In genomic region chr2:140051607-140052126, GRCm38 (mm10) we compare ENCODE assay signal across 28 mouse cellular contexts. TPM values are rescaled to one million over a fixed set of nuclear protein-coding genes. Genes with fewer than 3 reads are reported as not detected.
DNase-seq lines count a peak whose midpoint lies in the region; ATAC-seq and TF ChIP-seq lines count a peak whose summit lies in the region.
"Had no signal": no experiment of that assay in that cellular context is flagged by ENCODE, and none has a peak within 500 bp of the region (broad histone marks: within the 10 kb centered on the region; RNA-seq: fewer than 3 reads in every experiment).

No protein-coding gene starts in this region.

- no peak overlapping the region for H3K9ac ChIP-seq in liver, postnatal 0 days (replicated peaks)
- H3K9ac ChIP-seq: embryonic facial prominence, embryonic 12.5 days; embryonic facial prominence, embryonic 15.5 days; forebrain, postnatal 0 days; hindbrain, embryonic 14.5 days; intestine, embryonic 15.5 days had no signal

- no peak for DNase-seq in spleen, adult 2 months (ENCODE audit: low read depth in 1 of 2, low spot score in 2 of 2)
- no peak for DNase-seq in spleen, adult 18-20 months
- peak; percentile 16 for DNase-seq in G1E (ENCODE audit: low spot score)
- DNase-seq in induced T-regulatory cell, adult 2 months (ENCODE audit: low read depth): peak; percentile 60
- peak; percentile 1 for DNase-seq in liver, postnatal 0 days
- DNase-seq in heart, embryonic 10.5 days (ENCODE audit: low spot score): no peak
- no peak for DNase-seq in left cerebral cortex, adult 2 months (ENCODE audit: extremely low spot score in 1 of 2, low spot score in 2 of 2)
- no peak for DNase-seq in frontal cortex, postnatal 25 days (ENCODE audit: low spot score in 2 of 2)
- DNase-seq: adrenal gland, postnatal 10 days; adrenal gland, postnatal 36 days; B cell, adult 2 months; cerebellum, adult 18-20 months; cerebellum, adult 9-10 months; cerebellum, postnatal 14 days; forebrain, postnatal 0 days; gastrocnemius, postnatal 10 days; gastrocnemius, postnatal 36 days; heart, adult 2 months; heart, postnatal 36 days; kidney, adult 11 months had no signal

- no peak for TF ChIP-seq CTCF in spleen, adult 2 months (IDR thresholded peaks at IDR 0.05; ENCODE audit: extremely low read depth, insufficient read depth, insufficient read length, insufficient replicate concordance)
- TF ChIP-seq CTCF in G1E (IDR thresholded peaks at IDR 0.05; ENCODE audit: low read depth, low read length): no peak
- TF ChIP-seq CTCF in liver, postnatal 0 days (IDR thresholded peaks at IDR 0.05; ENCODE audit: low read depth): no peak
- no peak for TF ChIP-seq CTCF in left cerebral cortex, adult 2 months (IDR thresholded peaks at IDR 0.05)

- peaks cover 8% of the 10 kb centered on the region for H3K36me3 ChIP-seq in spleen, adult 2 months (ENCODE audit: control insufficient read depth, insufficient read depth, low read length)
- peaks cover 80% of the 10 kb centered on the region for H3K36me3 ChIP-seq in G1E (replicated peaks)
- peaks cover 32% of the 10 kb centered on the region for H3K36me3 ChIP-seq in liver, postnatal 0 days (replicated peaks; ENCODE audit: insufficient read depth, low read length)
- H3K36me3 ChIP-seq in heart, embryonic 10.5 days: peaks cover 39% of the 10 kb centered on the region
- H3K36me3 ChIP-seq: intestine, embryonic 15.5 days had no signal

- H3K4me2 ChIP-seq in liver, postnatal 0 days (ENCODE audit: low read depth, low read length): no peak overlapping the region
- H3K4me2 ChIP-seq: embryonic facial prominence, embryonic 12.5 days; embryonic facial prominence, embryonic 15.5 days; heart, embryonic 11.5 days; hindbrain, embryonic 14.5 days; intestine, embryonic 15.5 days had no signal

- WGBS in spleen, adult 2 months: 70% methylated on average over 2 of the region's 2 CpGs
- 64% methylated on average over 2 of the region's 2 CpGs for WGBS in liver, postnatal 0 days (ENCODE audit: insufficient replicate concordance)
- whole genome bisulfite sequencing in heart, embryonic 10.5 days: 84% methylated on average over 2 of the region's 2 CpGs

- peak; percentile 91 for ATAC-seq in G1E (ENCODE audit: extremely low read depth, insufficient number of reproducible peaks, low FRiP score, poor library complexity, severe bottlenecking)
- no peak for ATAC-seq in liver, postnatal 0 days
- ATAC-seq: forebrain, embryonic 14.5 days; forebrain, postnatal 0 days; hindbrain, postnatal 0 days; intestine, embryonic 15.5 days had no signal

- no peaks in the 10 kb centered on the region for H3K9me3 ChIP-seq in G1E (replicated peaks)
- no peaks in the 10 kb centered on the region for H3K9me3 ChIP-seq in liver, postnatal 0 days (ENCODE audit: low read length)
- no peaks in the 10 kb centered on the region for H3K9me3 ChIP-seq in heart, embryonic 10.5 days
- H3K9me3 ChIP-seq: embryonic facial prominence, embryonic 12.5 days; embryonic facial prominence, embryonic 15.5 days; intestine, embryonic 15.5 days had no signal

- no peaks in the 10 kb centered on the region for H3K27me3 ChIP-seq in spleen, adult 2 months (ENCODE audit: control insufficient read depth, insufficient read depth, low read length)
- H3K27me3 ChIP-seq in G1E (ENCODE audit: insufficient read depth, low read length): no peaks in the 10 kb centered on the region
- H3K27me3 ChIP-seq in liver, postnatal 0 days (ENCODE audit: insufficient read depth, low read length): no peaks in the 10 kb centered on the region
- no peaks in the 10 kb centered on the region for H3K27me3 ChIP-seq in heart, embryonic 10.5 days (ENCODE audit: insufficient read depth, poor library complexity, severe bottlenecking)
- H3K27me3 ChIP-seq: CH12.LX; embryonic facial prominence, embryonic 12.5 days; embryonic facial prominence, embryonic 15.5 days; intestine, embryonic 15.5 days had no signal

- H3K27ac ChIP-seq in spleen, adult 2 months (ENCODE audit: insufficient read depth, low read length): peak overlapping the region; percentile 4; the same call in 1 of the 2 replicates
- H3K27ac ChIP-seq in liver, postnatal 0 days (ENCODE audit: low read depth): no peak overlapping the region
- no peak overlapping the region for H3K27ac ChIP-seq in heart, embryonic 10.5 days
- no peak overlapping the region for H3K27ac ChIP-seq in left cerebral cortex, adult 2 months
- H3K27ac ChIP-seq: embryonic facial prominence, embryonic 12.5 days; embryonic facial prominence, embryonic 15.5 days; heart, adult 2 months; hindbrain, embryonic 14.5 days; hindbrain, postnatal 0 days; intestine, embryonic 15.5 days had no signal

- H3K4me1 ChIP-seq in spleen, adult 2 months (ENCODE audit: control insufficient read depth, insufficient read depth, insufficient read length): no peaks in the 10 kb centered on the region
- peaks cover 40% of the 10 kb centered on the region for H3K4me1 ChIP-seq in G1E (ENCODE audit: insufficient read depth, low read depth, low read length)
- no peaks in the 10 kb centered on the region for H3K4me1 ChIP-seq in liver, postnatal 0 days (ENCODE audit: insufficient read depth)
- H3K4me1 ChIP-seq in heart, embryonic 10.5 days: no peaks in the 10 kb centered on the region
- H3K4me1 ChIP-seq: embryonic facial prominence, embryonic 12.5 days; embryonic facial prominence, embryonic 15.5 days; intestine, embryonic 15.5 days had no signal

- no peak for TF ChIP-seq POLR2A in spleen, adult 2 months (IDR thresholded peaks at IDR 0.05; ENCODE audit: low read depth, low read length)

- intact Hi-C loops in left cerebral cortex, adult 2 months (cut with DNase I): loop anchor here (5.0 kb wide), 1 partner anchor 96 kb away; no protein-coding TSS in a partner anchor

- no peak for TF ChIP-seq EP300 in liver, postnatal 0 days (IDR thresholded peaks at IDR 0.05; ENCODE audit: low read depth)

- no peak overlapping the region for H3K4me3 ChIP-seq in spleen, adult 2 months (ENCODE audit: extremely low read depth, insufficient read depth, insufficient read length)
- H3K4me3 ChIP-seq in G1E (ENCODE audit: low read depth, low read length): no peak overlapping the region; the same call in 1 of the 2 replicates
- H3K4me3 ChIP-seq in liver, postnatal 0 days (ENCODE audit: low read depth, low read length): no peak overlapping the region
- no peak overlapping the region for H3K4me3 ChIP-seq in heart, embryonic 10.5 days
- no peak overlapping the region for H3K4me3 ChIP-seq in left cerebral cortex, adult 2 months
- H3K4me3 ChIP-seq: embryonic facial prominence, embryonic 12.5 days; embryonic facial prominence, embryonic 15.5 days; heart, adult 2 months; intestine, embryonic 15.5 days had no signal

RNA-seq across cellular contexts. Expression of gene Tasp1, which starts 14.9 kb away (rescaled TPM):
- 2.1 TPM in 2 replicates for polyA plus RNA-seq in spleen, adult 2 months (2012; rRNA removed)
- total RNA-seq in G1E (2014; fragmentation: Nextera tagmentation): 16.0 and 21.0 TPM in 2 replicates
- 44.4 and 50.8 TPM in 2 replicates for total RNA-seq in G1E (2017)
- polyA plus RNA-seq in G1E (2012): 1.6 and 1.8 TPM in 2 replicates
- 8.8 and 10.1 TPM in 2 replicates for polyA plus RNA-seq in liver, postnatal 0 days (2015; fragmentation: Nextera tagmentation; extraction: Ambion mirVana)
- 17.3 and 18.2 TPM in 2 replicates for polyA plus RNA-seq in heart, embryonic 10.5 days (2016; fragmentation: Nextera tagmentation; extraction: Ambion mirVana)
- 10 to 100 TPM; 35.8 to 41.4 TPM for total RNA-seq in left cerebral cortex, adult 2 months (2021)

Comparison
In these comparisons a context has a peak if more than half of its experiments do, and no peak if none do; other contexts are left out.
1. DNase-seq: peak in G1E (single experiment), induced T-regulatory cell, adult 2 months (single experiment) and liver, postnatal 0 days (single experiment); none in spleen, adult 2 months (0 of 2), spleen, adult 18-20 months (0 of 2), heart, embryonic 10.5 days (single experiment), left cerebral cortex, adult 2 months (0 of 2) and frontal cortex, postnatal 25 days (0 of 2).